Mouse (Mus musculus): ENCODE results near the gene Scaf4.
A peak's percentile ranks its signal among the peaks of the same experiment; 100 is the strongest.

DNA sequence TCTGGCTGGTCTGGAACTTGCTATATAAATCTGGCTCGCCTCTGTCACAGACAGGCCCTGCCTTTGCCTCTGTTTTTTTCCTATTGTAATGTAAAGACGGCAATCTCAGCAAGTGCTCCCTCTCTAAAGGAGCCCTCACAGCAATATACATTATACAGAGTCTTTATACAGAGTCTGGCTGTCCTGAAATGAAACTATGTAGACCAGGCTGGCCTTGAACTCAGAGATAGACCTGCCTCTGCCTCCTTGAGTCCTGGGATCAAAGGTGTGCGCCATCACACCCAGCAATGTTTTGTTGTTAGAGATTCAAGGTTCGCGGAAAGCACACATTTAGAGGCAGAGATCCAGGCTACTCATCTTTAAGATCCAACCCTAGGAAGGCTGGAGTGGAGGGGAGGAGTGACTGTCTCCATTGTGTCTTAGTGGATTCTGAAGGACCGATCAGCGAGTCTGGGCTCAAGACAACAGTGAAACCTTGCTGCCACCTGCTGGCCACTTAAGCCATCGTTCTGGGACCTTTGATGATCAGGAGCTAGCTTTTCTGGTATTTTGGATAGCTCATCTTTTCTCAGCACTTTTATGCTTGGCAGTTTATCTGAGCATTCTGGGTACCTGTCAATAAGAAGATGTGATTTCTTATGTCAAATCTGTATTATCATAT, 98.2 kb downstream of the Scaf4 start:
- TF ChIP-seq HCFC1 (IDR thresholded peaks at IDR 0.05; ENCODE audit: borderline replicate concordance, insufficient read depth, low read length) (no peak), CHD2 (IDR thresholded peaks at IDR 0.05; ENCODE audit: low read depth, low read length) (no peak), MAFK (IDR thresholded peaks at IDR 0.05; ENCODE audit: insufficient read depth, low read depth, low read length) (no peak), ZNF384 (IDR thresholded peaks at IDR 0.05; ENCODE audit: low read depth, low read length) (no peak), ZC3H11A (IDR thresholded peaks at IDR 0.05; ENCODE audit: borderline replicate concordance, low read depth, low read length) (peak; percentile 81)

Data from ES-E14 (cell line).